15 mouse cellular contexts compared by ENCODE assay signal in the genomic region with DNA sequence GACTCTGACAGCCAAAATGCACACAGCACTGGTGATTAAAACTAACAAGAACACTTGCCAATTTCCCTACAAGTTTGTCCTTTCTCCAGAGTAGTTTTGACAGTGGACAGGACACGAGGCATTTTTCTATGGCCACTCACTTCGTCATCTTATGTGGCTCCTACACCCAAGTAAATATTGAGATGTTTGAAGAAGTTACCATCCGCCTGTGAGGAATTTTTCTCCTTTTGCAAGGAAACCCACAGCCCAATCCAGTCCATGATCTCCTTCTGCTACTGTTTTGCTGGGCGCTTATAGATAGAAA. TPM values are rescaled to one million over a fixed set of nuclear protein-coding genes. Genes with fewer than 3 reads are reported as not detected.
DNase-seq lines count a peak whose midpoint lies in the region; ATAC-seq lines count a peak whose summit lies in the region.
"Had no signal": no experiment of that assay in that cellular context is flagged by ENCODE, and none has a peak within 500 bp of the region (broad histone marks: within the 10 kb centered on the region; RNA-seq: fewer than 3 reads in every experiment).

No protein-coding gene starts in this region.

- H3K27me3 ChIP-seq in heart, embryonic 10.5 days (ENCODE audit: insufficient read depth, poor library complexity, severe bottlenecking) = peaks cover 22% of the 10 kb centered on the region
- peaks cover 8% of the 10 kb centered on the region; the same call in 1 of the 2 replicates for H3K27me3 ChIP-seq in midbrain, embryonic 11.5 days (ENCODE audit: control insufficient read depth, insufficient read depth, low read length)
- H3K27me3 ChIP-seq in midbrain, embryonic 16.5 days (ENCODE audit: control insufficient read depth, insufficient read depth, low read depth, low read length) = peaks cover 3% of the 10 kb centered on the region
- no peaks in the 10 kb centered on the region for H3K27me3 ChIP-seq in limb, embryonic 11.5 days (ENCODE audit: control insufficient read depth, insufficient read depth, low read length)

- peaks cover 51% of the 10 kb centered on the region for H3K4me1 ChIP-seq in heart, embryonic 10.5 days
- peaks cover 39% of the 10 kb centered on the region for H3K4me1 ChIP-seq in midbrain, embryonic 11.5 days (ENCODE audit: control insufficient read depth, insufficient read depth, low read length)
- H3K4me1 ChIP-seq in midbrain, embryonic 16.5 days (ENCODE audit: control insufficient read depth, insufficient read depth, low read length) = peaks cover 30% of the 10 kb centered on the region
- peaks cover 40% of the 10 kb centered on the region for H3K4me1 ChIP-seq in limb, embryonic 11.5 days (ENCODE audit: control insufficient read depth, insufficient read depth, low read length)

- no peak for ATAC-seq in midbrain, embryonic 11.5 days (ENCODE audit: low FRiP score)
- ATAC-seq in midbrain, embryonic 16.5 days = no peak
- no peak for ATAC-seq in limb, embryonic 11.5 days (ENCODE audit: insufficient number of reproducible peaks, low FRiP score, low TSS enrichment, low read depth)
- ATAC-seq in monocyte, adult 5-6 weeks (replicated peaks; ENCODE audit: insufficient number of reproducible peaks, low FRiP score, low TSS enrichment, poor library complexity, severe bottlenecking) = no peak

- peak overlapping the region; percentile 69; the same call in 1 of the 2 replicates for H3K27ac ChIP-seq in heart, embryonic 10.5 days
- H3K27ac ChIP-seq in midbrain, embryonic 11.5 days (ENCODE audit: low read depth, low read length) = peak overlapping the region; percentile 25; the same call in 1 of the 2 replicates
- H3K27ac ChIP-seq in midbrain, embryonic 16.5 days (ENCODE audit: low read length) = no peak overlapping the region
- peak overlapping the region; percentile 67 for H3K27ac ChIP-seq in limb, embryonic 11.5 days (replicated peaks; ENCODE audit: low read depth, low read length)
- H3K27ac ChIP-seq: layer of hippocampus, adult 2 months had no signal

- intact Hi-C loops in heart, postnatal 14 days (cut with DNase I) = no loop called here

- DNase-seq in heart, embryonic 10.5 days (ENCODE audit: low spot score) = no peak
- DNase-seq in heart, postnatal 14 days = no peak
- DNase-seq in midbrain, embryonic 11.5 days (ENCODE audit: low spot score, missing footprints) = peak; percentile 91
- no peak for DNase-seq in limb, embryonic 11.5 days (ENCODE audit: low spot score)
- no peak for DNase-seq in adrenal gland, postnatal 14 days
- DNase-seq in gastrocnemius, adult 8-10 months (ENCODE audit: low spot score in 2 of 2) = no peak
- DNase-seq: cerebellum, adult 9-11 months; gastrocnemius, postnatal 10 days; kidney, adult 2 months; lung, adult 2 months; spleen, adult 18-20 months; thymus, adult 18-20 months had no signal

- H3K9ac ChIP-seq in midbrain, embryonic 11.5 days (ENCODE audit: low read length) = peak overlapping the region; percentile 25; the same call in 1 of the 2 replicates
- H3K9ac ChIP-seq in midbrain, embryonic 16.5 days (ENCODE audit: low read depth, low read length) = no peak overlapping the region
- H3K9ac ChIP-seq in limb, embryonic 11.5 days (ENCODE audit: low read length) = no peak overlapping the region; the same call in 1 of the 2 replicates

- no peak overlapping the region for H3K4me3 ChIP-seq in heart, embryonic 10.5 days
- H3K4me3 ChIP-seq in midbrain, embryonic 11.5 days (ENCODE audit: low read depth, low read length) = no peak overlapping the region
- no peak overlapping the region for H3K4me3 ChIP-seq in midbrain, embryonic 16.5 days (ENCODE audit: low read depth, low read length)
- H3K4me3 ChIP-seq in limb, embryonic 11.5 days (ENCODE audit: low read depth, low read length) = no peak overlapping the region
- H3K4me3 ChIP-seq: layer of hippocampus, adult 2 months had no signal

- no peaks in the 10 kb centered on the region for H3K9me3 ChIP-seq in heart, embryonic 10.5 days
- H3K9me3 ChIP-seq in midbrain, embryonic 11.5 days (ENCODE audit: control insufficient read depth, low read length) = no peaks in the 10 kb centered on the region
- no peaks in the 10 kb centered on the region for H3K9me3 ChIP-seq in midbrain, embryonic 16.5 days (replicated peaks; ENCODE audit: control insufficient read depth, low read length, poor library complexity, severe bottlenecking)
- H3K9me3 ChIP-seq in limb, embryonic 11.5 days (ENCODE audit: control insufficient read depth, low read length) = no peaks in the 10 kb centered on the region

- H3K36me3 ChIP-seq in heart, embryonic 10.5 days = no peaks in the 10 kb centered on the region
- H3K36me3 ChIP-seq in midbrain, embryonic 11.5 days (ENCODE audit: control insufficient read depth, insufficient read depth, low read length) = no peaks in the 10 kb centered on the region
- no peaks in the 10 kb centered on the region for H3K36me3 ChIP-seq in midbrain, embryonic 16.5 days (ENCODE audit: control insufficient read depth, insufficient read depth, low read length)
- no peaks in the 10 kb centered on the region for H3K36me3 ChIP-seq in limb, embryonic 11.5 days (ENCODE audit: control insufficient read depth, insufficient read depth, low read length)

- H3K4me2 ChIP-seq in midbrain, embryonic 11.5 days = peak overlapping the region; percentile 32; the same call in 1 of the 2 replicates
- no peak overlapping the region for H3K4me2 ChIP-seq in midbrain, embryonic 16.5 days (ENCODE audit: low read length)
- peak overlapping the region; percentile 31 for H3K4me2 ChIP-seq in limb, embryonic 11.5 days (ENCODE audit: low read depth, severe bottlenecking)

- WGBS in heart, embryonic 10.5 days = 60% methylated on average over 4 of the region's 4 CpGs
- WGBS in midbrain, embryonic 11.5 days = 24% methylated on average over 4 of the region's 4 CpGs
- WGBS in midbrain, embryonic 16.5 days = 50% methylated on average over 4 of the region's 4 CpGs
- 39% methylated on average over 4 of the region's 4 CpGs for WGBS in limb, embryonic 11.5 days

RNA-seq across cellular contexts. Expression of a gene that starts 43.4 kb away (rescaled TPM):
- polyA plus RNA-seq in heart, embryonic 10.5 days (2016; fragmentation: Nextera tagmentation; extraction: Ambion mirVana) = 12.9 and 18.4 TPM in 2 replicates
- total RNA-seq in heart, postnatal 14 days (2021) = 10 to 100 TPM; 12.0 to 15.1 TPM
- 31.3 and 32.1 TPM in 2 replicates for polyA plus RNA-seq in midbrain, embryonic 11.5 days (2014; fragmentation: Nextera tagmentation; extraction: Ambion mirVana)
- polyA plus RNA-seq in midbrain, embryonic 16.5 days (2015; fragmentation: Nextera tagmentation; extraction: Ambion mirVana) = 26.5 and 28.3 TPM in 2 replicates
- polyA plus RNA-seq in limb, embryonic 11.5 days (2014; fragmentation: Nextera tagmentation; extraction: Ambion mirVana) = 33.7 and 34.2 TPM in 2 replicates
- 11.7 to 22.8 TPM (median 18.7 TPM) in 3 replicates for total RNA-seq in monocyte, adult 5-6 weeks (2017)
- 15.0 and 18.8 TPM in 2 replicates for total RNA-seq in adrenal gland, postnatal 14 days (2021)
- 1 to 10 TPM; 7.4 to 8.9 (median 7.9) TPM for total RNA-seq in gastrocnemius, adult 8-10 months (2022)
